Mouse (Mus musculus) stomach, embryonic 14.5 days (tissue): Measurements from ENCODE around the gene Slc35b2. TPM values are rescaled to one million over a fixed set of nuclear protein-coding genes. Genes with fewer than 3 reads are reported as not detected.

Experiments used
- ATAC-seq: fragments of 200-750 bp; cut with Nextera tagmentation; 2 replicates; pipeline ENCODE4 v1.8.0; 2017; ENCODE audit warnings: low read depth, moderate TSS enrichment; ENCODE audit not compliant: insufficient number of reproducible peaks, insufficient read depth, low FRiP score
- H3K27ac ChIP-seq: fragments of 300-500 bp; sonication (generic); 2 replicates; pipeline ENCODE4 v1.5.1; 2014; ENCODE audit warnings: mild to moderate bottlenecking, low read length, moderate library complexity, mixed read lengths
- H3K27me3 ChIP-seq: fragments of 300-500 bp; sonication (generic); 2 replicates; pipeline ENCODE4 v1.6.1; 2014; ENCODE audit warnings: low read length, control low read depth, mixed read lengths; ENCODE audit not compliant: control insufficient read depth, insufficient read depth
- H3K36me3 ChIP-seq: fragments of 300-500 bp; sonication (generic); 2 replicates; pipeline ENCODE4 v1.6.1; 2014; ENCODE audit warnings: mild to moderate bottlenecking, control low read depth, low read length, moderate library complexity, mixed read lengths; ENCODE audit not compliant: control insufficient read depth, insufficient read depth
- H3K4me1 ChIP-seq: fragments of 300-500 bp; sonication (generic); 2 replicates; pipeline ENCODE4 v1.6.1; 2014; ENCODE audit warnings: low read length, control low read depth, mixed read lengths; ENCODE audit not compliant: control insufficient read depth, insufficient read depth
- H3K4me2 ChIP-seq: fragments of 300-500 bp; sonication (generic); replicated peaks from 2 replicates; pipeline ENCODE4 v1.6.1; 2014; ENCODE audit warnings: low read depth, low read length, control low read depth
- H3K4me3 ChIP-seq: fragments of 300-500 bp; sonication (generic); 2 replicates; pipeline ENCODE4 v1.5.1; 2014; ENCODE audit warnings: low read depth, low read length, control low read depth
- H3K9ac ChIP-seq: fragments of 300-500 bp; sonication (generic); replicated peaks from 2 replicates; pipeline ENCODE4 v1.6.1; 2014; ENCODE audit warnings: low read depth, mild to moderate bottlenecking, control low read depth, low read length, moderate library complexity, mixed read lengths
- H3K9me3 ChIP-seq: fragments of 300-500 bp; sonication (generic); 2 replicates; pipeline ENCODE4 v1.6.1; 2016; ENCODE audit warnings: low read depth, low read length, control low read depth; ENCODE audit not compliant: control insufficient read depth
- WGBS: fragments of 180-500 bp; shearing (Covaris S2); extraction: QIAGEN DNeasy Blood & Tissue Kit; methylation state at CpG from one replicate; pipeline ENCODE4 v1.1.7; 2014; 5-methylcytosine and 5-hydroxymethylcytosine counted together
- polyA plus RNA-seq: library from polyadenylated mRNA; unstranded; fragments of >200 nt; fragmentation: Nextera tagmentation; extraction: Ambion mirVana; gene quantifications from 2 replicates; pipeline ENCODE4 v1.2.1, GENCODE M21; 2014

The Slc35b2 gene
- polyA plus RNA-seq, 1 experiment from 2014 or later, result 117 TPM

GRCm38 (mm10) chr17:45573087-45573779 is 9.6 kb downstream of the Slc35b2 start, which contains the start of gene Hsp90ab1:
Hsp90ab1 (minus strand) TSS chr17:45573271.
- peak; percentile 81 for ATAC-seq

GRCm38 (mm10) chr17:45573780-45574123 is 10.1 kb downstream of the Slc35b2 start:
- H3K27me3 ChIP-seq, result no peaks in the 10 kb centered on the region
- peak overlapping the region; percentile 98 for H3K27ac ChIP-seq
- peak overlapping the region; percentile 100 for H3K4me3 ChIP-seq
- under 1% methylated on average over 16 of the region's 18 CpGs for WGBS
- H3K9ac ChIP-seq, result peak overlapping the region; percentile 76
- peak overlapping the region; percentile 80 for H3K4me2 ChIP-seq
- ATAC-seq, result peak; percentile 66
- peaks cover 36% of the 10 kb centered on the region; the same call in 1 of the 2 replicates for H3K4me1 ChIP-seq
- peaks cover 32% of the 10 kb centered on the region for H3K36me3 ChIP-seq
- no peaks in the 10 kb centered on the region for H3K9me3 ChIP-seq

More at GRCm38 (mm10) chr17:45573087-45573779, 9.6 kb downstream of the Slc35b2 start, which contains the start of gene Hsp90ab1:
- Histone ChIP-seq H3K9ac (peak within 1 kb of the TSS; percentile 99), H3K36me3 (peaks cover 37% of the 10 kb centered on the region), H3K4me3 (peak within 1 kb of the TSS; percentile 100), H3K4me1 (peaks cover 32% of the 10 kb centered on the region; the same call in 1 of the 2 replicates), H3K27me3 (no peaks in the 10 kb centered on the region), H3K4me2 (peak within 1 kb of the TSS; percentile 80), H3K27ac (peak within 1 kb of the TSS; percentile 98), H3K9me3 (no peaks in the 10 kb centered on the region)
- WGBS, result 0% methylated on average over 41 of the region's 41 CpGs

GRCm38 (mm10) chr17:45574129-45574761 is 10.6 kb downstream of the Slc35b2 start:
- peaks cover 27% of the 10 kb centered on the region for H3K36me3 ChIP-seq
- ATAC-seq, result peak; percentile 46
- H3K9me3 ChIP-seq, result no peaks in the 10 kb centered on the region
- H3K4me3 ChIP-seq, result peak overlapping the region; percentile 100
- H3K9ac ChIP-seq, result peak overlapping the region; percentile 76
- peaks cover 36% of the 10 kb centered on the region; the same call in 1 of the 2 replicates for H3K4me1 ChIP-seq
- H3K27me3 ChIP-seq, result no peaks in the 10 kb centered on the region
- H3K4me2 ChIP-seq, result peak overlapping the region; percentile 80
- H3K27ac ChIP-seq, result peak overlapping the region; percentile 98
- WGBS, result 2% methylated on average over 17 of the region's 17 CpGs

- Histone ChIP-seq H3K4me3 (no peak overlapping the region), H3K36me3 (peaks cover 16% of the 10 kb centered on the region), H3K4me2 (no peak overlapping the region), H3K9me3 (no peaks in the 10 kb centered on the region), H3K27me3 (no peaks in the 10 kb centered on the region), H3K4me1 (peaks cover 32% of the 10 kb centered on the region; the same call in 1 of the 2 replicates), H3K27ac (0 out of 2 replicates have a peak overlapping the region, but pooled peaks have one; percentile 98), H3K9ac (no peak overlapping the region)
- 89% methylated on average over 8 of the region's 8 CpGs for WGBS
- no peak for ATAC-seq
Observed at GRCm38 (mm10) chr17:45575123-45575897, 11.6 kb downstream of the Slc35b2 start.

GRCm38 (mm10) chr17:45578242-45578641 is 14.6 kb downstream of the Slc35b2 start:
- ATAC-seq, result no peak
- H3K4me2 ChIP-seq, result no peak overlapping the region

GRCm38 (mm10) chr17:45578843-45579242 is 15.2 kb downstream of the Slc35b2 start:
- Histone ChIP-seq H3K36me3 (no peaks in the 10 kb centered on the region), H3K27me3 (no peaks in the 10 kb centered on the region), H3K9ac (no peak overlapping the region), H3K4me2 (no peak overlapping the region), H3K27ac (peak overlapping the region; percentile 78; the same call in 1 of the 2 replicates), H3K9me3 (no peaks in the 10 kb centered on the region), H3K4me3 (no peak overlapping the region), H3K4me1 (peaks cover 24% of the 10 kb centered on the region)
- ATAC-seq, result no peak
- WGBS, result 70% methylated on average over 7 of the region's 7 CpGs

More at GRCm38 (mm10) chr17:45578242-45578641, 14.6 kb downstream of the Slc35b2 start:
- H3K4me3 ChIP-seq, result no peak overlapping the region
- H3K9ac ChIP-seq, result no peak overlapping the region
- 48% methylated on average over 5 of the region's 5 CpGs for WGBS
- H3K4me1 ChIP-seq, result peaks cover 24% of the 10 kb centered on the region
- H3K36me3 ChIP-seq, result no peaks in the 10 kb centered on the region
- H3K27ac ChIP-seq, result peak overlapping the region; percentile 78; the same call in 1 of the 2 replicates
- H3K27me3 ChIP-seq, result no peaks in the 10 kb centered on the region
- no peaks in the 10 kb centered on the region for H3K9me3 ChIP-seq

GRCm38 (mm10) chr17:45579554-45579953 is 15.9 kb downstream of the Slc35b2 start:
- Histone ChIP-seq H3K9ac (no peak overlapping the region), H3K4me3 (no peak overlapping the region), H3K27ac (no peak overlapping the region), H3K9me3 (no peaks in the 10 kb centered on the region), H3K4me2 (no peak overlapping the region), H3K36me3 (no peaks in the 10 kb centered on the region), H3K4me1 (peaks cover 29% of the 10 kb centered on the region), H3K27me3 (no peaks in the 10 kb centered on the region)
- WGBS, result 76% methylated on average over 4 of the region's 4 CpGs
- no peak for ATAC-seq

GRCm38 (mm10) chr17:45580958-45581477 is 17.3 kb downstream of the Slc35b2 start:
- H3K27me3 ChIP-seq, result no peaks in the 10 kb centered on the region
- no peaks in the 10 kb centered on the region for H3K9me3 ChIP-seq
- H3K9ac ChIP-seq, result 0 out of 2 replicates have a peak overlapping the region, but pooled peaks have one; percentile 10
- 28% methylated on average over 12 of the region's 12 CpGs for WGBS
- H3K4me1 ChIP-seq, result peaks cover 33% of the 10 kb centered on the region
- H3K4me2 ChIP-seq, result no peak overlapping the region
- peak overlapping the region; percentile 63; the same call in 1 of the 2 replicates for H3K27ac ChIP-seq
- peak; percentile 19; the same call in 1 of the 2 replicates for ATAC-seq
- H3K36me3 ChIP-seq, result no peaks in the 10 kb centered on the region; the same call in 1 of the 2 replicates
- H3K4me3 ChIP-seq, result no peak overlapping the region
